Mouse (Mus musculus) limb, embryonic 14.5 days (tissue): Measurements from ENCODE around the gene Fggy. TPM values are rescaled to one million over a fixed set of nuclear protein-coding genes. Genes with fewer than 3 reads are reported as not detected.

ENCODE experiments used
- ATAC-seq: fragments of 200-750 bp; cut with Nextera tagmentation; 2 replicates; pipeline ENCODE4 v1.8.0; 2017; ENCODE audit warnings: low read depth, moderate number of reproducible peaks, moderate TSS enrichment; ENCODE audit not compliant: low FRiP score
- DNase-seq: peaks from one replicate; pipeline ENCODE4 v3.0.0-alpha.2; 2015; ENCODE audit warnings: low spot score
- H3K27ac ChIP-seq: fragments of 300-500 bp; sonication (generic); replicated peaks from 2 replicates; pipeline ENCODE4 v1.5.1; 2014; ENCODE audit warnings: low read depth, mild to moderate bottlenecking, low read length, moderate library complexity, mixed read lengths
- H3K27me3 ChIP-seq: fragments of 300-500 bp; sonication (generic); 2 replicates; pipeline ENCODE4 v1.6.1; 2014; ENCODE audit warnings: low read length, mixed read lengths; ENCODE audit not compliant: control insufficient read depth, insufficient read depth
- H3K36me3 ChIP-seq: fragments of 300-500 bp; sonication (generic); 2 replicates; pipeline ENCODE4 v1.6.1; 2014; ENCODE audit warnings: mild to moderate bottlenecking, low read length, moderate library complexity, mixed read lengths; ENCODE audit not compliant: control insufficient read depth, insufficient read depth
- H3K4me1 ChIP-seq: fragments of 300-500 bp; sonication (generic); 2 replicates; pipeline ENCODE4 v1.6.1; 2014; ENCODE audit warnings: antibody characterized with exemption, low read length, mixed read lengths; ENCODE audit not compliant: control insufficient read depth, insufficient read depth
- H3K4me2 ChIP-seq: fragments of 300-500 bp; sonication (generic); replicated peaks from 2 replicates; pipeline ENCODE4 v1.6.1; 2014; ENCODE audit warnings: low read depth, mild to moderate bottlenecking, low read length, moderate library complexity; ENCODE audit not compliant: severe bottlenecking
- H3K4me3 ChIP-seq: fragments of 300-500 bp; sonication (generic); replicated peaks from 2 replicates; pipeline ENCODE4 v1.5.1; 2014; ENCODE audit warnings: low read length
- H3K9ac ChIP-seq: fragments of 300-500 bp; sonication (generic); 2 replicates; pipeline ENCODE4 v1.6.1; 2014; ENCODE audit warnings: mild to moderate bottlenecking, low read depth, low read length, moderate library complexity; ENCODE audit not compliant: severe bottlenecking
- H3K9me3 ChIP-seq: fragments of 300-500 bp; sonication (generic); 2 replicates; pipeline ENCODE4 v1.6.1; 2016; ENCODE audit warnings: low read length; ENCODE audit not compliant: control insufficient read depth
- POLR2A ChIP-seq: fragments of 200-500 bp; IDR thresholded peaks from 2 replicates; pipeline ENCODE4 v1.8.0; 2012; ENCODE audit warnings: inconsistent platforms, mild to moderate bottlenecking, moderate library complexity, borderline replicate concordance; ENCODE audit not compliant: insufficient read depth, insufficient read length; ENCODE audit errors: extremely low read depth
- WGBS: fragments of 180-500 bp; shearing (Covaris S2); extraction: QIAGEN DNeasy Blood & Tissue Kit; methylation state at CpG from one replicate; pipeline ENCODE4 v1.1.7; 2014; 5-methylcytosine and 5-hydroxymethylcytosine counted together
- polyA plus RNA-seq, 2 experiments: library from polyadenylated mRNA; depleted of rRNA in 1 of 2; stranded (reverse) in 1 of 2; unstranded in 1 of 2; fragments of >200 nt; fragmentation: Nextera tagmentation in 1 of 2; extraction: Ambion mirVana in 1 of 2; gene quantifications; 2 replicates each; pipeline versions ENCODE4 v1.2.1 to v1.2.3; 2012 to 2014

Gene Fggy
- polyA plus RNA-seq, 2 experiments, result 5.7 to 7.8 TPM

- DNase-seq (peak; percentile 26), ATAC-seq (peak; percentile 87)
- Histone ChIP-seq H3K4me2 (no peak overlapping the region), H3K4me3 (no peak overlapping the region), H3K9me3 (no peaks in the 10 kb centered on the region), H3K36me3 (no peaks in the 10 kb centered on the region), H3K4me1 (peaks cover 30% of the 10 kb centered on the region), H3K27me3 (no peaks in the 10 kb centered on the region), H3K27ac (no peak overlapping the region), H3K9ac (no peak overlapping the region)
- 17% methylated on average over 4 of the region's 4 CpGs for WGBS
- no peak for TF ChIP-seq POLR2A
Observed at GRCm38 (mm10) chr4:95861074-95861473, 303.8 kb downstream of the Fggy start.

- 77% methylated on average over 5 of the region's 5 CpGs for WGBS
- Histone ChIP-seq H3K9me3 (no peaks in the 10 kb centered on the region), H3K36me3 (no peaks in the 10 kb centered on the region), H3K4me2 (no peak overlapping the region), H3K9ac (no peak overlapping the region), H3K4me3 (no peak overlapping the region), H3K27me3 (no peaks in the 10 kb centered on the region), H3K4me1 (peaks cover 30% of the 10 kb centered on the region), H3K27ac (no peak overlapping the region)
- DNase-seq (no peak), ATAC-seq (no peak)
- TF ChIP-seq POLR2A, result no peak
Observed at GRCm38 (mm10) chr4:95861741-95862155, 304.4 kb downstream of the Fggy start.

- H3K27ac ChIP-seq, result no peak overlapping the region
- WGBS, result 58% methylated on average over 7 of the region's 7 CpGs
- no peaks in the 10 kb centered on the region for H3K27me3 ChIP-seq
- no peak overlapping the region for H3K4me2 ChIP-seq
- no peak for ATAC-seq
- no peaks in the 10 kb centered on the region for H3K9me3 ChIP-seq
- peaks cover 30% of the 10 kb centered on the region for H3K4me1 ChIP-seq
- H3K9ac ChIP-seq, result no peak overlapping the region
- H3K4me3 ChIP-seq, result no peak overlapping the region
- H3K36me3 ChIP-seq, result no peaks in the 10 kb centered on the region
- TF ChIP-seq POLR2A, result no peak
- DNase-seq, result no peak
Observed at GRCm38 (mm10) chr4:95862276-95862675, 305.0 kb downstream of the Fggy start.

DNA sequence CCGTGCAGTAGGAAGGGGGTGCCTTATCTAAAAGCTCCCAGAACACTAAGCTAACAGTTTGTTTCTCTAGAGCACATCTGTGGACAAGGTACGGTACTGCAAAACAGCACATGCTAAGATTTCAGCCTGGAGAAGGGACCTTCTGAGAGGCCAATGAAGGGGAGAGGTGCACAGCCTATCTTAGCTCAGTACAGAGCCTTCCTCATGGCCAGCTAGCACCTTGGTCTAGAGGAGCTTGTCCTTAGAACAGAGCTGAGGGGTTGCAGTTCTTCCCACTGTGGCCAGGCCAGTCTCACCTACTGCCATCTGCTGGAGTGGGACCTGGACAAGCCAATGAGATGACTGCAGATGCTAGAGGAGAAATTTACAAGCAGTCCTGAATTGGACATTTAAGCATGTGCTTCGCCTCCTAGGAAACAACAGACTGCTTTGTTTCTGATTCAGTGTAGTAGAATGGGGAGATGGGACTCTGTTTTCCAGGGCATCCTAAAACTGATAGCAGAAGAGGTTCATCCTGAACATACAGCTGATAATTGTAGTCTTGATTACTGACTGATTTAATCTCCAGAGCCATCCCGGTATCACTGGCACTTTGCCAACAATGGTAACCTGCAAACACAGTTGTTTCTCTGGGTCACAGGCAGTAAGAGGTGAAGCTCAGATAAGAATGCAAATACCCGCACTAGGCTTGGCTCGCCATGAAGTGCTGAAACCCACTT lies 305.6 kb downstream of the Fggy start:
- ATAC-seq (peak; percentile 35), DNase-seq (peak; percentile 21)
- no peak overlapping the region for H3K27ac ChIP-seq
- H3K4me2 ChIP-seq, result no peak overlapping the region
- peaks cover 30% of the 10 kb centered on the region for H3K4me1 ChIP-seq
- no peak for TF ChIP-seq POLR2A
- WGBS, result 45% methylated on average over 6 of the region's 6 CpGs
- no peaks in the 10 kb centered on the region for H3K36me3 ChIP-seq
- no peaks in the 10 kb centered on the region for H3K27me3 ChIP-seq
- H3K4me3 ChIP-seq, result no peak overlapping the region
- H3K9me3 ChIP-seq, result no peaks in the 10 kb centered on the region
- no peak overlapping the region for H3K9ac ChIP-seq

DNA sequence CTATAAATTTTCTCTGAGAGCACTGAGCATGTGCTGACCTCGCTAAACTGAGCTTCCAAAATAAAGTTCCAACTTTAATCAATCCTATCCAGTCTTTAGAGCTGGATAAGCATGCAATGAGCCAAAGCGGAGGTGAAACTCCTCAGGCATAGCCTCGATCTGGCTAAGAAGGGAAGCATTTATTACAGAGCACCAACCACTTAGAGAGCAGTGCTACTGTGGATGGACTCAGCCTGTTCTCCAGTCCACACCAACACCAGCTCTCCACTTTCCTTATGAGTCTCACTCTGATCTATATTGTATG lies 306.1 kb downstream of the Fggy start:
- WGBS, result 81% methylated on average over 3 of the region's 3 CpGs
- Histone ChIP-seq H3K4me3 (no peak overlapping the region), H3K36me3 (no peaks in the 10 kb centered on the region), H3K4me1 (peaks cover 30% of the 10 kb centered on the region), H3K9ac (no peak overlapping the region), H3K9me3 (no peaks in the 10 kb centered on the region), H3K4me2 (no peak overlapping the region), H3K27me3 (no peaks in the 10 kb centered on the region), H3K27ac (no peak overlapping the region)
- no peak for ATAC-seq
- no peak for DNase-seq
- no peak for TF ChIP-seq POLR2A

- Histone ChIP-seq H3K4me2 (no peak overlapping the region), H3K36me3 (no peaks in the 10 kb centered on the region), H3K4me3 (no peak overlapping the region), H3K9ac (no peak overlapping the region), H3K4me1 (peaks cover 29% of the 10 kb centered on the region), H3K9me3 (no peaks in the 10 kb centered on the region), H3K27ac (no peak overlapping the region), H3K27me3 (no peaks in the 10 kb centered on the region)
- no peak for TF ChIP-seq POLR2A
- DNase-seq (no peak), ATAC-seq (no peak)
- 68% methylated on average over 5 of the region's 5 CpGs for WGBS
Observed at GRCm38 (mm10) chr4:95865251-95865650, 307.9 kb downstream of the Fggy start.
